Mouse (Mus musculus) kidney, postnatal 14 days (tissue): ENCODE results near the gene Birc5.
"Not testable (repeated sequence)": the region's sequence is repeated elsewhere in the genome, so short reads cannot be mapped to it uniquely, and the experiment has no call there.

Experiments used
- DNase-seq: peaks from one replicate; pipeline ENCODE4 v3.0.0; 2022; ENCODE audit warnings: mixed read lengths

Birc5 gene

DNA sequence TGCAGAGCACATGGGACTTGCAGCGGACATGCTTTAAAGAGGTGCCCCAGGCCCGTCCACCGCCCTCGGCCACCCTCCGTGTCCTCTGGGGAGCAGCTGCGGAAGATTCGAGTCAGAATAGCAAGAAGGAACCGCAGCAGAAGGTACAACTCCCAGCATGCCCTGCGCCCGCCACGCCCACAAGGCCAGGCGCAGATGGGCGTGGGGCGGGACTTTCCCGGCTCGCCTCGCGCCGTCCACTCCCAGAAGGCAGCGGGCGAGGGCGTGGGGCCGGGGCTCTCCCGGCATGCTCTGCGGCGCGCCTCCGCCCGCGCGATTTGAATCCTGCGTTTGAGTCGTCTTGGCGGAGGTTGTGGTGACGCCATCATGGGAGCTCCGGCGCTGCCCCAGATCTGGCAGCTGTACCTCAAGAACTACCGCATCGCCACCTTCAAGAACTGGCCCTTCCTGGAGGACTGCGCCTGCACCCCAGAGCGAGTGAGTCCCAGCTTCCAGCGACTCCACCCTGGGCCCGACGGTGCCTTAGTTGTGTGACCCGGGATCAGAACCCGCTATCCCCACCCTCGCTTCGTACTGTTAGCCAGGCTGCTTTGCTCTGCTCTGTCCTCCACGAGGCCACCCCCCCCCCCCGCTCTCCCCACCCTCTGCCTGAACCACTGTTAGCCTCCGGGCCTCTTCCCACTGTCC is at the start of gene Birc5:
TSS of gene Birc5 (plus strand) at position 267 of the 687 bp plus-strand sequence.
- peak; percentile 98 for DNase-seq

DNA sequence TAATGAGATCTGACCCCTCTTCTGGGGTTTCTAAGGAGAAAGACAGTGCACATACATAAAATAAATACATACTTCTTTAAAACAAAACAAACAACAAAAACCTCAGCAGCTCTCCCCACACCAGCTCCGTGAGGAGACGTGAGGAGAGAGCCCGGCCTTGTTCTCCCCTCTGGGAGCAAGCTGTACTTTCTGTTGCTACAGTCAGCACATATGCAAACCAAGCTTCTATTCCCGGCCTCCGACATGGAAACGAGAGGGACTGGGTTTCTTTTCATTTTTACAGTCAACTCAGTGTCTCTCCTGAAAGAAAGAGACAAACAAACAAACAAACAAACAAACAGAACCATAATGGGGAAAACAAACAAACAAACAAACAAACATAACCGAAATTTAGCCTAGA is 49.0 kb upstream of the Birc5 start:
- no peak for DNase-seq

DNA sequence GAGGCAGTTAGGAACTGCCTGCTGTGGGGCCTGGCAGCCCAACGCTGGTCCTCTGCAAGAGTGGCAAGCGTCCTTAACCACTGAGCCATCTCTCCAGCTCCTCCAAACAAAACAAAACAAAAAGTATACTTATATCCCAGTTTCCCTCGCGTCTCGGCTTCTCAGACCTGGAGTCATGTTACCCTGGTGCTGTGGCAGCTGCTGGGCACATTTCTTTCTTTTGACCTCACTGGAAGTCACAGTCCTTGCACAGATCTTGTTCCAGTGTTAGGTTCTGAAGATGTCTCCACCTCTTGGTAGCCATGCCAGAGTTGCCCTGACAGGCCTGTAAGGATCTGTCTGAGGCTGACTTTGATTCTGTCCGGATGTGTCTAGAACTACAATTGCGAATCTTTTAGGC is 47.4 kb upstream of the Birc5 start:
- DNase-seq, result no peak

DNA sequence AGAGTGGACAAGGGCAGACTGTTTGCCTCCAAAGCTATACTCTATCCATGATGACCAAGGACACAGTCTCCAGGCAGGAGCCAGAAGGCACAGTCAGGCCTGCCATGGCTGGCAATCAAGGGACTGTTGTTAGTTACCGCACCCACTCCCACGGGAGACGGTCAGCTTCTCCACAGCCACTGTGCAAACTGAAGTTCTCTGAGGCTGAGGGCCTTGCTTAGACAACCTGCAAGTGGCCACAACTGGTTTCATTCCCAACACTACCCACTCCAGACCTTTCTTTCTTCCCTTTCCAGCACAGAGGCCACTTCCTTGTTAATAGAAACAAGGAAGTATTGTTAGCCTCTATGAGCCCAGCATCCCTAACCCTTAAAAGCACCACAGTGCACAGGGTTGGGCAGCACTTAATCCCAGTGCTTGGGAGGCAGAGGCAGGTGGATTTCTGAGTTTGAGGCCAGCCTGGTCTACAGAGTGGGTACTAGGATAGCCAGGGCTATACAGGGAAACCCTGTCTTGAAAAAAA is 45.8 kb upstream of the Birc5 start:
- DNase-seq, result no peak

DNA sequence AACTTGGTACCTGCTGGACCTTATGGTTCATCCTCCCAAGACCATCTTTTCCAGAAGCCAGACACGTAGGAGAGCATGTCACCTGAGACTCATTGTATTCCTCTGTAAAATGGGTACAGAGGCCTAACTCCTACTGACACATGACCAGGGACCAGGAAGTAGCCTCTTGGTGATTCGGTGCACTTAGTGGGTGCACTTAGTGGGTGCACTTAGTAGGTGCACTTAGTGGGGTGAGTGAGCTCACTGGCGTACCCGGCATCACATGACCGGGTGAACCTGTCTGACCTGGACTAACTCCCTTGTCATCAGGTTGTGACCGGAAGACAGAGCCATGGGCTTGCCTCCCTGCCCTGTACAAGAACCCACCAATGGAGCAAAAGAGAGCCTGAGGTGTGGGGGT is 42.3 kb upstream of the Birc5 start:
- DNase-seq, result no peak

DNA sequence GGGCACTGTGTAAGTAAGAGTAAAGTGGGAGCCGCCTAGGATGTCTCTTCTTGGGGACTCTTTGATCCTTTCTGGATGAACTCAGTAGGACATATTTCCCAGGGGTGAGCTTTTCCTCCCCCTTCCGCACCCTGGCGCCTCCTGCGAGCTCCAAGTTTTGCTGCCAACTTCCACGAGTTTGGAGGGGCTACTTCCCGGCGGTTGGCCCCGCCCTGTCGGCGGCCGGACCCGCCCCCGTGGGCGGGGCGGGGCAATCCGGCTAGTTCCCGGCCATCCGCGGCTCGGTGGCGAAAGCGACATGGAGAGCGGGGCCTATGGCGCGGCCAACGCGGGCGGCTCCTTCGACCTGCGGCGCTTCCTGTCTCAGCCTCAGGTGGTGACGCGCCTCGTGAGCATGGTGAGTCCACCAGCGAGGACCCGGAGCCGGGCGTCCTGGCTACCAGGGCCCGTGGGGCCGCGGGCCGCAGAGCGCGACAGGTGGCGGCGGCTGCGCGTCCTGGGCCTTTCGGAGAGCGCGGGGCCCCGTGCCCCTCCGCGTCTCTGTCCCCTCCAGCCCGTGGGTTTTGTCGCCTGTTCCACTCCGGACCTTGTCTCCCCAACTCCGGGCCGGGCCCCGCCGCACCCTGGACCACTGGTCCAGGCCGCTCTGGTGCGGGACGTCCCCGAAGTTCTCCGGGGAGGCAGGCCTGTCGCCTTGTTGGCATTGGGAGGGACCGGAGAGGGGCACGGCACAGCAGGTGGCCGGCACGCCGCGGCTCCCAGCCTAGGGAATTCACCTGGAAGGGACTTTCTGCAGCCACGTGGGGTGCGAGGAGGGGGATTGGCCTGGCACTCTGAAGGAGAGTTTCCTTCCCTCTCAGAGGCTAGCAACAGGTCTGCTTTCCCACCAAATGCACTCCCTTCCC is 39.4 kb upstream of the Birc5 start, which contains the start of the genes Gm20708 and Syngr2:
TSS of gene Gm20708 (plus strand) at position 262 of the 905 bp plus-strand sequence.
TSS of gene Syngr2 (plus strand) at position 262 of the 905 bp plus-strand sequence.
- peak; percentile 89 for DNase-seq

DNA sequence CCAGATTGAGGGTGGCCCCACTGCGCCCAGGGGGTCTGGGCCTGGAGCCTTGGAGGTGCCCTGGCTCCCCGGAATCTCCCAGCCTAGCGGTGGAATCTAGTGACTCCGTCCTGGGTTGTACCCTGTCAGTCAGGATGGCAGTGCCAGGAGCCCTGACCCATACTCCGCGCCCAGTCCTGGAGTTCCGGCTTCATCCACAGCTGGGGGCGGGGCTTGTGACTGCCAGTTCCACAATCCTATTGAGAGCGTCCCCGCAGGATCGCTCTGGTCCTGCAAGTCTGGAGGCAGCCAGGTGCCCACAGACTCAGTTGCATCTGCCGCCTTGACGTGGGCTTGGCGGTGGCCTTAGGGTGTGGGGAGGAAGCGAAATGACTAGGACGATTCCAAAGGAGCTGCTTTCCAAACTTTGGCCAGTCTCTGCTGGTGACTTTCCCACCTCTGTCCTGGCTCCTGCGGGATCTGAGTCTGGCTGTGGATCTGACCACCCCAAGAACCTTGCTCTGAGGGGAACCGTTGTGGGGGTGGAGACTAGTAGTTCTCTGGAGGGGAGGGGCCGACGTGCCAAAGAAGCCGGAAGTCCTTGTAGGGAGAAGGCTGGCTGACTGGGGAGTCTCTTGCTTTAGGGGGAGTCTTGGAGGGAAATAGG is 38.5 kb upstream of the Birc5 start:
- DNase-seq, result peak; percentile 94

DNA sequence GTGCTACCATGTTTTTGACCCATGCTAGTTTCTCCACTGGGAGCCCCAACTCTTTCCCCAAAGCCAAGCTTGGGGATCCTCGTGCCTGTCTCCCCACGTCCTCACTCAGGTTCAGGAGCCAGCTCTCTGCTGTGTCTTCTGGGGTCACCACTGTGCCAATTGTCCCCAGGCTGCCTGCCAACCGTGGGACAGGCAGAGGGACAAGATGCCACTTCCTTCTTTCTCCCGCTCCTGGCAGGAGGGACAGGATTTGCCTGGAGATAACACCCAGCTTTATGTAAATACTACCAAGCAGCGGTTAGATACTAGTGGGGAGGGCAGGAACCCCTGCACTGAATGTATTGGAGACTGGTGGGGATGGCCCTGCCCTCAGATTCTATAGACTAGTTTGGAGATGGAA is 35.2 kb upstream of the Birc5 start:
- no peak for DNase-seq

DNA sequence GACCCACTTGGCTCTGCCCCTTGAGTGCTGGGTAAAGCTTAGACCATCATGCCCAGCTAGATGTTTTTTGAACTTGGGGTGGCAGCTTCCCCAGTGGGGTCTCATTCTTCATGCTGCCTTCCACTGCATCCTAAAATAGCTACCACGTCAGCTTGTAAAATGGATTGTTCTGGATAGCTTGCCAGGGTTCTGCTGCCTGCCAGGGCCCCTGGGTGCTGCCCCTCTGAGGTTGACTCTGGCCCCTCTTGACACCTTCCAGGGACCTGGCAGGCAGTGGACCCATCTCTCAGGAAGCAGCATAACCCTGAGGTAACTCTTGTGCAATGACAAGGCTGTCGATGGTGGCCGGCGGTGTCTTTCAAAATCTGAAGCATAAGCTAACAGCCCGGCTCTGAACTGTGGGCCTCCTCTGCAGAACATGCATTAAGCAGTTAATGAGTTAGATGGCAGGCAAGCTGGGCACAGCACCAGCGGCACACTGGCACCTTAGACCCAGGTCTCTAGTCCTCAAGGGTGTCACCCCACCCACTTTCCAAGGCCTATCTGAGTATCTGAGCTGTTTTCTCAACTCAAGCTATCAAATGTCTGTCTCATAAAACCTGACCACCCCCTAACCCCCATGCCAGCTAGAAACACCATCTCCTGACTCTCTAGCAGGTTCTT is 34.2 kb upstream of the Birc5 start:
- DNase-seq, result no peak

DNA sequence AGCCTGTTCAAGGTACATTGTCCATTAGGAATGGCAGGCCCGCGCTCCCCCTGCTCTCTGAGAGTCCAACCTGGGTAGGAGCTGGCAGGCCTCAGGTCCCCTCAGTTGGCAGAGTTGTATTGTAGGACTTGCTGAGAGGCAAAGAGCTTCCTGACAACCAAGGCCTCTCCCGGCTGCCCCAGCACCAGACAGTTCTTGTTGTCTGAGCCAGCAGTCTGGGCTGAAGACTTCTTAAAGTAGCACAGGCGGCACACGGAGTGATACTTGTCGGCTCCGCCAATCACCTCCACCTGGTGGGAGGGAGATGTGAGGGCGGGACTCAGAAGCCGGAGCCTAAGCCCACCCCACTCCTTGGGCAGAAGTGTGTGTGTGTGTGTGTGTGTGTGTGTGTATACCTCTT is 33.2 kb upstream of the Birc5 start:
- DNase-seq, result not testable (repeated sequence)

DNA sequence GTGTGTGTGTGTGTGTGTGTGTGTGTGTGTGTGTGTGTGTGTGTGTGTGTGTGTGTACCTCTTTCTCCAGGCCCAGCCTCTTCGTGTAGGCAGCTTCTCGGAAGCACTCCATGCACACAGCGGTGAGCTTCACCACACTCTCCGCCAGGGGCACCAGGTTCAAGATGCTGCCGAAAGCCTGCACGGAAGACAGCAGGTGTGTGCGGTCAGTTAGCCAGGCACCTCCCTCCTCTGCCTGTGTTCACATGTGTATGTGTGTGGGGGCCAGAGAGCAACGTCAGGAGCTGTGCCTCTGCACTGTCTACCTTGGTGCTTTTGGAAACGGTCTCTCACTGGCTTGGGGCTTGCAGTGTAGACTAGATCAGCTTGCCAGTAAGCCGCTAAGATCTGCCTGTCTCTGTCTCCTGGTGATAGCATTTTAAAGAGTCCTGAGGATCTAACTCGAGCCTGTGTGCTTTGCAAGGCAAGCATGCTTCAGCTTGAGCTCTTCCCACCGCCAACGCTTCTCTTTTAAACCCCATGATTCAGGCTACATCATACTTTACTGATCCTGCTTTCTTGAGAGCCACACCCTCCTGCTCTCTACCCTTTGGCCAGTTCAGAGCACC is 32.6 kb upstream of the Birc5 start:
- no peak for DNase-seq

DNA sequence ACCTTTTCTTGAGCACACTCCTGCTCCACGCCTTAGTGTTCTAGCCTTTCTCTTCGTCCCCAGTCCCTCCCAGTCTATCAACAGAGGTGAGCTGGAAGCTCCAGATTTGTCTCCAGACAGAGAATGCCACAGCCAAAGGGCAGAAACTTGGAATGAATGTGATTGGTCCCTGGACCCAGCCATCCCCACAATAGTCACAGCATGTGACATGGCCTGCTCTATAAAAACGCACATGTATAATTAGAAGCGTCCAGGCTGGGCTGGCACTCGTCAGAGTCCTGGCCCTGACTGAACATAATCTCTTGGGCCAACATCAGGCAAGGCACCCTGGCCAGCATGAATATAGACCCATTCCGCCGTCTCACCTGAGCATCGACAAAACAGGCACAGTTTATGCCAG is 30.0 kb upstream of the Birc5 start:
- DNase-seq, result no peak

DNA sequence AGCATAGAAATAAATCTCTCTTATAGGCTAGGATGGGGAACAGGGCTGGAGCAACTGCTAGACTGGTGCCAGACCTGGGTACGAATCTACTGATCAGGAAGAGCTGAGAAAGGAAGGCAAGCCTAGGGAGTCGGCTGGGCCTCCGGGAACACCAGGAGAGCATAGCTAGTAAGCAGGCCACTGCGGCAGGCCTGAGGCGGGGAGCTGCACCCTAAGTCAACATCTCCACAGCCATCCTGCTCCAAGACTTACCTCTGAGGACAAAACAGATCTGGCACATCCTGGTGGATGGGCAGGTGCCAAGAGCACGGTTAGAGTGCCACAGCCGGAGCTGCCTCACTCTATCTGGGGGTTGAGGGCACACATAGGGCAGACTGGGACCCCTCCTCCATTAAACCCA is 28.9 kb upstream of the Birc5 start:
- DNase-seq, result no peak

DNA sequence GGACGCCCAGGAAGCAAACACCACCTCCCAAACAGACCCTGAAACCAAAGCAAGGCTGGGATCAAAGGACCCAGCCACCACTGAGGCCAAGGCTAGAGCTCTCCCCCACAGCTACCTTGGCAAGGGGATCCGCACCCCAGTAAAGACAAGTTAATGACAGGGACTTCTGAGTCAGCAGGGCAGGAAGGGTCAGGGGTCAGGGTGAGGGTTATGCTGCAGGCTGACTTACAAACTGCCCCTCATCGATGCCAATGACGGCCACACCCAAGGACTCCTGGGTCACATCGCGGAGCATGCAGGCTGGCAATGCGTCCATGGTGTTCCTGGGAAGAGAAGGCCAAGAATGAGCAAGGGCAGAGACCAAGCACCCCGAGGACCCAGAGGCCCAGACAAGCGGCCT is 27.2 kb upstream of the Birc5 start:
- DNase-seq, result no peak

DNA sequence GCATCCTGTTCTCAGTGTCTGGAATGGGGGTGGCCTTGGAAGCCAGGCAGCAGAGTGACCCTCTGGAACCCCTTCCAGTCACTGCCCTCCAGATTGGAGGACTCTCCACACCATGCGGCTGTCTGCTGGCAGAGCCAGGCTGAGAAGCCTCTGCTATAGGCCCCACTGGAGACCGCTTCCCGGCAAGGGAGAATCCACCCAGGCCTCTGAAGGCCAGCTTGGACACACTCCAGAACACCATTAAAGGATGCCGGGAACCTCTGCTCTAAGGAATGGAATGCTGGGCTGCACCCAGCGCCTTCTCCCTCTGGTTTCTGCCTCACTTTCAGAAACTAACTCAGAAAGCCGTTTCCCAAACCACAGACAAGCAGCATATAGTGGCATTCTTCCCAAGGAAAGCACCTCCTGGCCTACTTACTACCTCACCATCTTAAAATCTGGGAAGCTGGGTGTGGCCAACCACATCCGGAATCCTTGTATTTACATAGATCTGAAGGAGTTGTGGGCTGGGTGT is 26.3 kb upstream of the Birc5 start:
- DNase-seq, result peak; percentile 62

DNA sequence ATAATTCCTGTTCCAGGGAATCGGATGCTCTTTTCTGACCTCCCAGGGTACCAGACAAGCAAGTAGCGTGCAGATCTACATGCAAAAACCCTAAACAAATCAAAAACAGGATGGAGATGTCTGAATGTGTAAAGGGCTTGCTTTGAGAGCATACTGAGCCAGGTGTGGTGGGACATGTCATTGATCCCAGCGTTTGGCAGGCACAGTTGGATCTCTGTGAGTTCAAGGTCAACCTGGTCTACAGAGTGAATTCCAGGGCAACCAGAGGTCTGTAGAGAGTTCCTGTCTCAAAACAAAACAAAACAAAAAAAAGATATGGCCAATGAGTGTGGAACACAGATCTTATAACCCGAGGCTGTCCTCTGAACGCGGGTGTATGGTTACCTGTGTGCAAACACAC is 25.6 kb upstream of the Birc5 start:
- DNase-seq, result no peak

DNA sequence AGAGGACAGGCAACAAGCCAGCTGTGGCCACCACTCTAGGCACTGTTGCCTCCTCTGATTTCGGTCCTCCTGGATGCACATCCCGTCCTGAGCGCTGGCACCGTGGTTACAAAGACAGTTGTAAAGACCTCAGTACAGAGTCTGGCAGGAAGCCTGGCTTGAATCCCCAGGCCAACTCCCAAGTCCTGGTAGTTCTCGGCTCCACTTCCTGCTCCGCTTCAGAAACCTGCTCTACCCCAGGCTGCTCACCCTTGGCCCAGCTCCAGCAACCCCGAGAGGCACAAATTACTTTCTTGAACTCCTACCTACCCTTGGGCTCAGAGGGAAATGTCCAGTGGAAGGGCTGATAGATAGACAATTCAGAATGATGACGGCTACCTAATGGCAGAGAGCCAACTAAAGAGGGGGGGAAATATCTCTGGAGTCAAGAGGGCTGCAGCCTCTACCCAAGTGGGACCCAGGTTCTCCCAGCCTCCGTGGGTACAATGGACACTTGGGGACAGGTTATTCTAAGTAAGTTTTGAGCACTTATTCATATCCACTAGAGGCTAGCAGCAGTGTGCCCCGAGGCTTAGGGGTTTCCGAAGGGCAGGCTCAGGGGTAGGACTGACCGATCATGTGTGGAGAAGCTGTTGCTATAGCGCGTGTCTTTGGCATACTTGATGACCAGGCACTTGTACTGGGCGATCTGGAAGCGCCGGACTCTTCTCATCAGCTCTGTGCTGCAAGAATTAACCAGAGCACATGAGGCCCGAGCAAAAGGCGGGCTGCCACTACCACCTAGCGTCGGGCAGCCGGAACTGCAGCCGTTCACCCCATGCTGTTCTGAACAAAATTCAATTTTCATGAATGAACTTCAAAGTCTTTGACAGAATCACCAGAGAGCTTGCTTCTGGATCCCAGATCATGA is 24.7 kb upstream of the Birc5 start:
- peak; percentile 90 for DNase-seq

DNA sequence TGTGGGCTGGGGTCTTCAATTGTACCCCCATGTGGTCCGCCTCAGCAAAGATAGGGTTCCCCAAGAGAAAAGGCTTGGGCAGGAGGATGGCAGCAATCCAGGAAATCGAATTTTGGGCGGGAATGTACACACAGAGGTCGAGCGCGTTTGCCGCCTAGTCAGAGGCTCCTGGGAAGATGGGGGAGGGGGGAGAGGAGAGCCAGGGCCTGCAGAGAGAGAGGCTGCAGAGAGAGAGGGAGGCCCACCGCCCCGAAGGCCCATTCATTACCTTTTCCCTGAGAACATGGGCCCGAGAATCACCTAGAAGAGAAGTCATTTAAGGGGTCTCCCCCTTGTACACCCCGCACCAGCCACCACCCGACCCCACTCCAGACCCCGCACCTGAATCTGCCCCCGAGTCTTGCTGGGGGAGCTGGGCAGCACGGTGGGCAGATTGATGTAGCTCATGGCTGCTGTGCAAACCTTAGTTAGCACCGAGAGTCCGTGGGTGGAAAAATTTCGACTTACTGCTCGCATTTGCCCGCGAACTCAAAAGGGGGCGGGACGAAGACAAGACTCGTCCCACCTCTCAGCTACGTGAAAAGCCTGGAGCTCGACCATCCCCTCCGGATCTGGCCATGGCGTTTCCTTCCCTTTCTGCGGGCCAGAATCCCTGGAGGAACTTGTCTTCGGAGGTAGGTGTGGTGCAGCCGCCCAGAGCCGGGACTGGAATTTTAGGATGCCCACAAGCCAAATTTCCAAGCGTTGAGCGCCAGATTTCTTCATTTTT is 23.5 kb upstream of the Birc5 start, which contains the start of the genes Afmid and Tk1:
TSS of gene Afmid (plus strand) at position 592 of the 769 bp plus-strand sequence.
TSS of gene Tk1 (minus strand) at position 760 of the 769 bp plus-strand sequence.
- peak; percentile 91 for DNase-seq

DNA sequence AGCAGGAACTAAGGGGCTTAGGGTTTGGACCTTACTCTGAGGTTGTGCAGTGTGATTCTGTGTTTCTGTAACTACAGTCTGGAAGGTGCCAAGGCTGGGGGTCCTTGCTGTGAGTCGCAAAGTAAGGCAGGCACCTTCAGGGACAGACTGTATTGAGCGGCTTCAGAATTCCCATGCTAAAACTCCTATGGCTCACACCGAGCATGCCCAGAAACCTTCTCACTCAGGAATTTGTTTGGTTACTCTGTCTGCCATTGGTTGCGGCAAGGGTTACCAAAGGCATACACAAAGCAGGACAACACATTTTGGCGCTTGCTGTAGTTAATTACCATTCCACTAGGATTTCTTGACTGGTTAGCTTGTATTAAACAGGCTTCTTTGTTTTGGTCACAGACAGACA is 22.9 kb upstream of the Birc5 start:
- DNase-seq, result peak; percentile 51

DNA sequence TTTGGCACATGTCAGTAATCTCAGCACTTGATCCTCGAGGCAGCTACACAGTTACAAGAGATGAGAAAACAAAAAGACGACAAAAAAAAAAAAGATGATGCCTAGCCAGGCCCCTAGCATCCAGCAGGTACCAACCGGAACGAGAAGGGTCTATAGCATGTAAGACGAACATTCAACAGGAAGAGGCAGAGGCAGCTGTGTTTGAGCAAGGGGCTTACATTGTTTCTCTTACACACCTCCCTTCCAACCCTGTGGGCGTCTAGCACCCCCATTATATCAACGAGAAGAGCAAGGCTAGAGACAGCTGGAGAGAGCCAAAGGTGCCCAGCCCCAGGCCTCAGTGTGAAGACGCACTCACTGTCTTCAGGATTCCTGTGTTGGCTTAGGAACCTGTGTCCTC is 22.1 kb upstream of the Birc5 start:
- no peak for DNase-seq
